Mouse (Mus musculus) CD8-positive naive resting alpha-beta T cell, adult 2 months (primary cell): ENCODE data around the gene Adamts4.

Experiments used
- DNase-seq, 2 experiments: peaks; one replicate each; pipeline ENCODE4 v3.0.0; 2022; ENCODE audit warnings: low read depth in 2 of 2, low spot score in 2 of 2

Gene Adamts4

DNA sequence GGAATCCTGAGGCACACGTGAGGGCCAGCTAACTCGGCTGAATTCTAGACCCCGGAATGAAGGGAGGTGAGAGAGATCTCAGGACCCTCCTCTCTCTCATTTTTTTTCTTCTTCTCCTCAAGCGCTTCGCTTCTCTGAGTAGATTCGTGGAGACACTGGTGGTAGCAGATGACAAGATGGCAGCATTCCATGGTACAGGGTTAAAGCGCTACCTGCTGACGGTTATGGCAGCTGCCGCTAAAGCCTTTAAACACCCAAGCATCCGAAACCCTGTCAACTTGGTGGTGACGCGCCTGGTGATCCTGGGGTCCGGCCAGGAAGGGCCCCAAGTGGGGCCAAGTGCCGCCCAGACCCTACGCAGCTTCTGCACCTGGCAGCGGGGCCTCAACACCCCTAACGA lies 2.2 kb downstream of the Adamts4 start:
- DNase-seq = no peak

DNA sequence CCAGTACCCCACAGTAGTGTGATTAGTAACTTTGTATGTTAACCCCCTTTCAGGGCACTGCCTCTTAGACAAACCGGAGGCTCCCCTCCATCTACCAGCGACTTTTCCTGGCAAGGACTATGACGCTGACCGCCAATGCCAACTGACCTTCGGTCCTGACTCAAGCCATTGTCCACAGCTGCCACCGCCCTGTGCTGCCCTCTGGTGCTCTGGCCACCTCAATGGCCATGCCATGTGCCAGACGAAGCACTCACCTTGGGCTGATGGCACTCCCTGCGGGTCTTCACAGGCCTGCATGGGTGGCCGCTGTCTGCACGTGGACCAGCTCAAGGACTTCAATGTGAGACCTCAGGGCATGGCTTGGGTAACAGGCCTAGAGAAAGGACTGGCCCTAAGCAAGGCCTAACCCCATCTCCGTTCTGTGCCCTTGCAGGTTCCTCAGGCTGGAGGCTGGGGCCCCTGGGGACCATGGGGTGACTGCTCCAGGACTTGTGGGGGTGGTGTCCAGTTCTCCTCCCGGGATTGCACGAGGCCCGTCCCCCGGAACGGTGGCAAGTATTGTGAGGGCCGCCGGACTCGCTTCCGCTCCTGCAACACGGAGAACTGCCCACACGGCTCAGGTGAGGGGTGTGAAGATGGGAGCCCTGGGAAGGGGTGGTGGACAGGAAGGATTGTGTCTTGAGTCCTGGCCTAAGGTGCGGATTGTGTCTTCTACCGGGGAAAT lies 6.0 kb downstream of the Adamts4 start:
- no peak for DNase-seq

DNA sequence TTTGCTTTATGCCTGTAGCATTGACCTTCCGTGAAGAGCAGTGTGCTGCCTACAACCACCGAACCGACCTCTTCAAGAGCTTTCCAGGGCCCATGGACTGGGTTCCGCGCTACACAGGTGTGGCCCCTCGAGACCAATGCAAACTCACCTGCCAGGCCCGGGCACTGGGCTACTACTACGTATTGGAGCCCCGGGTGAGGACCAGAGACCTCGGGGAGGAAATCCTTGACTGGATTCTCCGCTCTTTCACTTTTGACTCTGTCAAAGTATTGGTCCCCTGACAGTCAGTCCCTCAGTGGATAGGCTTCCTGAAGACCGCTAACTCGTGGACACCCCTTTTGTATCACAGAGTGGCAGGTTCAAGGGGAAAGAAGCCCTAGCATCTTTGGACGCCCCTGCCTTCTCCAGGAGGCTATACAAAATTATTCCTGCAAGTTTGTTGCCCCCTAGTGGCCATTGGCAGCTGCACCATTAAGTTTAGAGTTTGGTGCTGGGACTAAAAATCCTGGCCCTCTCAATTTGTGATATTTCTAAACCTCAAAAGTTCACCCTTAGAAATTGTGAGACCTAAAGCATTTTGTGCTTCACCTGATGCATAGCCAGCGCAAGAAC lies 6.8 kb downstream of the Adamts4 start:
- peak; percentile 41 to 66 for DNase-seq

DNA sequence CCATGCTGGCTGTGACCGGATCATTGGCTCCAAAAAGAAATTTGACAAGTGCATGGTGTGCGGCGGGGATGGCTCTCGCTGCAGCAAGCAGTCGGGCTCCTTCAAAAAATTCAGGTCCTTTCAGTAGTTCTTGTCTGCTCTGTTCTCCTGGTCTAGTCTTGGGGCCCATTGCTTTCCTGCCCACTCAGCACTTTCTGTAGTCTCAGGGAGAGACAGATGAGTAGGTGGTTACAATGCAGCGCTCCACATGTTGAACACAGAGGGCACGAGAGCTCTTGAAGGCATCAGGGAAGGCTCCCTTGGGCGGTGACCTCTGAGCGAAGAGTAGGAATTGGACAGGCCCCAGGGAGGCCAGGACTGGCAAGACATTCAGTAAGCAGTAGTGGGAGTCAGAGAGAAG lies 7.6 kb downstream of the Adamts4 start:
- DNase-seq = no peak

DNA sequence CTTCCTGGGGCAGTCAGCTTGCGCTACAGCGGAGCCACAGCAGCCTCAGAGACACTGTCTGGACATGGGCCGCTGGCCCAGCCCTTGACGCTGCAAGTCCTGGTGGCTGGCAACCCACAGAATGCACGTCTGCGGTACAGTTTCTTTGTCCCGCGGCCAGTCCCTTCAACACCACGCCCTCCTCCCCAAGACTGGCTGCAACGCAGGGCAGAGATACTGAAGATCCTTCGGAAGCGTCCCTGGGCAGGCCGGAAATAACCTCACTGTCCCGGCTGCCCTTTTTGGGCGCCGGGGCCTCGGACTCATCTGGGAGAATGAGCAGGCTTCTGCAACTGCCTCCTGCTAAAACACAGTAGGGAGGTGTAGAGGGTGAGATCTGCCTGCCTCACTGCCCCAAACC lies 8.7 kb downstream of the Adamts4 start:
- DNase-seq = no peak

DNA sequence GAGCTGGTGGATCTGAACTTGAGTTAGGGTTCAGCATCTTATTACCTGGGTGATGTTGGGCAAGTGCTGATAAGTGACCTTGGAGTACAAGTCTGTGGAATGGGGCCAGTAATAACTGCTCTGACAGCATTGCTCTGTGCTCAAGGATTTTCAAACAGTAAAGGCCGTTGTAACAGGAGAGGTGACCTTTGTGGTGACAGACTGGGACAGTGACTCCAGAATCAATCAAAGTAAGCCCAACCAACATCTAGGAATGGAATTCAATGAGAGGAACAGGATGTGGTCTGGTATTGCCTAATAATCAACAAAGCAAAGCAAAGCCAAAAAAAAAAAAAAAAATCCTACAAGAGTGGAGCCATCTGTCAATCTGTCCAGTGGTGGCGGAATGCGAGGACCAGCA lies 10.1 kb downstream of the Adamts4 start:
- no peak for DNase-seq

DNA sequence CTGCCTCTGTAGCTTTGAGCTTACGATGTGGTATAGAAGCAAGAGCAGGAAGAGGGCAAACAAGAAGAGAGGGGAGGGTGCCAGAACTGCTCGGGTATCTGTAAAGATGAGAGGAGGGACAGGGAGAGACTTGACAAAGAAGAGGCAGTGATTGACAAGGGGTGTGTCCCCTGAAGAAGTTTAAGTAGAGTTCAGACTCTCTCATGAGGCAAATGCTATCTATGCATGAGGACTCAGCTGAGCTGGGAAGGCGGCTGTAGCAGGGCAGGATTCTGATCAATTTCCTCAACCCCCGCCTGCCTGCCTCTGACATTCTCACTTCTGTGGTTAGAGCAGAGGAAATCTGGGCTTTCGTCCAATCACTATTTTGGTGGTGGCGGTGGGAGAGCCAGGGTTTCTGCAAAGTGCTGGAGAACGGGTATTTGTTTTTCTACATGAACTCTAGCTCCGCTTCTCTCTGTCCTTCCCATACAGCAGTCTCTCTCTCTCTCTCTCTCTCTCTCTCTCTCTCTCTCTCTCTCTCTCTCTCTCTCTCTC lies 12.4 kb downstream of the Adamts4 start:
- DNase-seq = peak in 1 of 2 experiments; percentile 35

DNA sequence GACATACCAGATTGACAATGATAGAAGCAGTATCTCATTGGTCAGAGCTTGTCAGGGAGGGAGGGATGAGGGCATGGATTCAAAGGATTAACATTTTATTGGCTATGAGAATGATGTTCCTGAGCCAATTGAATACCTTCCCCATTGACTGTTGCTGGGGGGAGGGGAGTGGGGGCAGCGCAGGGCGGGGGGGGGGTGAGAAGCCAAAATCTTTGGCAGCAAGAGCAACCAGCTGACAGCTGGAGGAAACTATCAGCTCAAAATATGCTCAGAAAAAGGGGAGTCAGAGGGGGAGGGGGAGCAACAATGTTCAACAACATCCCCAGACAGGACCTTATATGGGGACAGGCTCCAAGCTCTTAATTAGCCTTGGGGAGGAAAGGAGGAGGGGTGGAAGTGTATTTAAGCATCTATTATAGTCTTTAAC lies 13.0 kb downstream of the Adamts4 start:
- DNase-seq = no peak

DNA sequence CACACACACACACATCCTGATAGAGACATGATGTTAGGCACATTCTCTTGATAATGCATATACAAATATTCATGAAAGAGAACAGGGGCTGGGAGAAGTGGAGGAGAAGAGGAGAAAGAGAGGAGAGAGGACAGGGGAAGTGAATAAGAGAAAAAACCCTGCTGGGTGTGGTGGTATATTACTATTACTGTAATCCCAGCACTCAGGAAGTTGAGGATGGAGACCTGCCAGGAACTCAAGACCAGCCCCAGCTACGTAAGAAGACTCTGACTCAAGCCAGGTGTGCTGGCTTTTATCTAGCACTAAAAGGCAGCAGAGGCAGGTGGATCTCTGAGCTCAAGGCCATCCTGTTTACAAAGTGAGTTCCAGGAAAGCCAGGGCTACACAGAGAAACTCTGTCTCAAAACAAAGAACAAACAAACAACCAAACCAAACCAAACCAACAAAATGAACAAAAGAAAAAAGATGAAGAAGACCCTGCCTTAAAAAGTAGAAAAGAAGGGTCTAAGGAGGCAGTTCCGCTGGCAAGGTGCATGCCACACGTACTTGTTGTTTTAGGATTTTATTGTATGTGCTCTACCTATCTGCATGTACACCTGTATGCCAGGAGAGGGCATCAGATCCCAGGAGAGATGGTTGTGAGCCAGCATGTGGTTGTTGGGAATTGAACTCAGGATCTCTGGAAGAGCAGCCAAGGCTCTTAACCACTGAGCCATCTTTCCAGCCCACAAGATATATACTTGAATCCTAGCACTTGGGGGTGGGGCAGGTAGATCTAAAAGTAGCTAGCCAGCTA lies 13.6 kb downstream of the Adamts4 start:
- DNase-seq = no peak

DNA sequence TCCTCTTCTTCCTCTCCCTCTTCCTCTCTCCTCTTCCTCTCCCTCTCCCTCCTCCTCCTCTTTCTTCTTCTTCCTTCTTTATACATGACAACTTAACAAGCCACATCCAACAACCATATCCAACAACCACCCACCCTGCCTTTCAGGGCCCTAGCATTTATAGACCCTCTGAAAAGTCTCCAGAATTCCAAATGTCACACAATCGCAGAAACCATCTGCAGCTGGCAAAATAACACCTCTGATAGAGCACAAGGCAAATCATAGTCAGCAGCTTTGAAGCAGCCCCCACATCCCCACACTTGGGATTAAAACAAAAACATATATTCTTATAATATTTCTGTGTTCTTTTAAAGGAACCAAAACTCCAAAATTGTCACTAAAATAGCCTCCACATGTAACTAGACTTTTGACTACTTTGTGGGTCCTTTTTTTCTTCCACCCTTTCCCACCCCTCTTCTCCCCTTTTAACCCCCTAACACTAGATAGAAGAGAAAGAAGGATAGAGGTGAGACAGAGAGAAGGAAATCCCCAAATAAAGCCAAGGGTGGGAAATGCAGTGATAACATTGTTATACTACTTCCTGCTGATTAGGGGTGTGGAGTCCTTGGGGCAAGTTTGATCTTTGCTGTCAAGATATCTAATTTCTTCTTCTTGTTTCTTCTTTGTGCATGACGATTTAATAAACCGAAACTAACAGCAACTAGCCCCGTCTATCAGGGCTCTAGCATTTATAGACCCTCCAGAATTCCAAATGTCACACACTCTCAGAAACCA lies 15.9 kb downstream of the Adamts4 start:
- no peak for DNase-seq

DNA sequence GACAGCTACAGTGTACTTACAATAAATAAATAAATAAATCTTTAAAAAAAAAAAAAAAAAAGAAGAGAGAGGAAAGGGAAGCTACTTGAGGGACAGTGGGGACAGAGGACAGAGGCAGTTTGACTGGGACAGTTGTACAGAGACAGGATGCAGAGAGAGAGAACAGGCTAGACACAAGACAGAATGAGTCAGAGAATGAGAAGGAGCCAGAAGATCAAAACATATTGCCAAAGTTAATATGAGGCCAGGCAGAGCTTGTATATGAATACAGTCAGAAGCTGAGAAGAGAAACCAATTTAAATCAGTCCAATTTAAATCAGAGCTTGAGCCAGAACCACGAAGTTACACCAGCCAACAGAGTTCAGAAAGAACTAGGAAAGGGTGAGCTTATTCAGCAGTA lies 18.1 kb downstream of the Adamts4 start:
- DNase-seq = no peak

DNA sequence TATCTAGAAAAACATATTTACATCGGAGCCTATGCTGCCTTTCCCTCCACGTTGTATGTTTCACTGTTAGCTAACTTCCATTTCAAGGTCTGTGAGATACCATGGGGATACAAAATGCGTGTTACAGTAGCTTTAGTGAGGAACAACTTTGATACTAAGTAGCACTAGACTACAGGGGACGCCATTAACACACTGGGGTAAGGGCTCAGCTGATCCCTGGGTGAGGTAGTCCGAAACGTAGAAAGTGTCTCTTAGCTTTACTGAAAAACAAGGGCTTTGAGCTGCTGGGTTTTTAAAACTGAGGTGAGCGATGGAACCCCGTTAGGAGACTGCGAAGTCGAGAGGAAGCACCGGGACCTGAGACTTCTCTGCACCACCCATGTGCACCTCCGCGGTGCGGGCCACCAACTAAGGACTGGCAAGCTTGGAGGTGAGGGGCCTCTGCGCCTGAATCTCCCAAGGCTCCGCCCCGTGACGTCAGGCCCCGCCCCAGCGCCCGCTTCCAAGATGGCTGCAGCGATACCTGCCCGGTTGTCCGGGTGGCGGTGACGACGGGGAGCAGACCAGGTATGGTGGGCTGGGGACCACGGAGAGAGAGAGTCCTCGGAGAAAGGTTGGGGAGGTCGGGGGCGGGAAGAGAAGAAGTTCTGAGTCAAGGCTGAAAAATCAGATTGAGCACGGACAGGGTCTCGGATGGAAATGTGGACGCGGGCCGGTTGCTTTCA lies 19.8 kb downstream of the Adamts4 start, which contains the start of gene B4galt3:
TSS of gene B4galt3 (plus strand) at position 481 of the 725 bp plus-strand sequence.
- DNase-seq = peak; percentile 91 to 96

DNA sequence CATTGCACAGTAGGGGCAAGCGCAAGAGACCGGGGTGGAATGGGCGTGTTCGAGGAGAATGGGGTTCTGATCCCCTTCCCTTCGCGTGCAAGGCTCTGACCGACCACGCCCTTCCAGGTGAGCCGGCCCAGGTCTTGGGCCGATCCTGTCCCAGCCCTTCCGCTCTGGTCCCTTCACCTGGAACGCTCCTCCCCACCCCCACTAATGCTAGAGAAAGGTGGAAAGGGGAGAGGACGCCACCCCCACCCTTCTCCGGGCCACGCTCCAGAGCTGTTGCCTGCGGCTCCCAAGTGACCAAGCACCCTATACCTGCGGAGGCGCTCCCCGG lies 20.3 kb downstream of the Adamts4 start:
- no peak for DNase-seq

DNA sequence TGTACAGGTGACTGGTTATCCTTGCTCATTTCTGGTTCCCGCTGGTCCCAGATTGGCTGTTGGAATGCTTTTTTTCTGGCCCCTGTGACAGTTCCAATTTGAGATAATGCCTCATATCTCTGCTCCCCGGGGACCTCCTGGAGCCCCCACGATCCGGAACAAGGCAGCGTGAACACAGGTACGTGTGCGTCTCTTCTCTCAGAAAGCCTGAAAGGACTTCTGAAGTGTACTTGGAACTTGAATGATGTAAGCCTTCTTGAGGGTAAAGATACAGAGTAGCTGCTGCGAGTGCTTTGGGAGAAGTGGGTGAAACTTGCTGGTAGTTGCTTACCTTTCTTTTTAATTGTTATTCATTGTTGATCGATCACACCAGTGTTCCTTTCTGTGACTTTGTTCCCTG lies 21.0 kb downstream of the Adamts4 start:
- no peak for DNase-seq

DNA sequence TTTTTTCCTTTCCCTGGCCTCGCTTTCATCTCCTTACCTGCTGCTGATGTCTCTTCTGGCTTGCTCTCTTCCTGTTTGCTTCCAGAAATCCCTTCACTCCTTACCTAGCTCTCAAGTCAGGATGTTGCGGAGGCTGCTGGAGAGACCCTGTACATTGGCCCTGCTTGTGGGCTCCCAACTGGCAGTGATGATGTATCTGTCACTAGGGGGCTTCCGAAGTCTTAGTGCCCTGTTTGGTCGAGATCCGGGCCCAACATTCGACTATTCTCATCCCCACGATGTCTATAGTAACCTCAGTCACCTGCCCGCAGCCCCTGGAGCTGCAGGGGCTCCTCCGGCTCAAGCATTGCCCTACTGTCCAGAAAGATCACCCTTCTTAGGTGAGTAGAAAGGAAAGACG lies 21.4 kb downstream of the Adamts4 start:
- DNase-seq = no peak

DNA sequence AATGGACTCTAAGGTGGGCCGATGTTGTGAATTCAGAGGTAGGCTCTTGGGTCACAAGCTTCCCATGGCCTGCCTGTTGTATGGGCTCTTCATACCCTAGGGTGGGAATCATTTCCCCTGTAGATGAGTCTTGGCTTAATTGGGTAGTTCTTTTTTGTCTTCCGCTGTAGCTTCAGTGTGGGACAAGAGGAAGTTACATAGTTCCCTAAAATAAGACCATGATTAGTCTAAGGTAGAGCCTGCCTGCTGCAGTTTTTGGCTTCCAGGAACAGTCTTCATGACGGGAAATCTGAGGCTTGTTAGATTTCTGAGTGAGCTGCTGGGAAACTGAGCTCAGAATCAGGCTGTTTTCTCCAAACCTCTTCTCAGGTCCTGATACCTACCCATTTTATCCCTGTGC lies 21.9 kb downstream of the Adamts4 start:
- DNase-seq = no peak

DNA sequence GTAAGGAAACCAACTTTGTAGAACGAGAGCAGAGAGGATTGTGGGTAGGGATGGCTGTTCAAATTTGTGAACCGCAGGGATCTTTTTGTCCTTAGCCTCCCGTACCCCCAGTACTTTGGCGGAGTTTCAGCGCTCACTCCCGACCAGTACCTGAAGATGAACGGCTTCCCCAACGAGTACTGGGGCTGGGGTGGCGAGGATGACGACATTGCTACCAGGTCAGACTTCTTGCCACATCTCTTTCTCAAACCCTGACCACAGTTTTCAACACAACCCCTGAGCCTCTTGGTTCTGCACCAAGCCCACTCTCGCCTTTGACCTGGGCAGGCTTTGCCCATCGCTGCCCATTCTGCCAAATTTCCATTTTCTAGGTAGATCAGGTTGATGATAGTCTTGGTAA lies 23.9 kb downstream of the Adamts4 start:
- no peak for DNase-seq

DNA sequence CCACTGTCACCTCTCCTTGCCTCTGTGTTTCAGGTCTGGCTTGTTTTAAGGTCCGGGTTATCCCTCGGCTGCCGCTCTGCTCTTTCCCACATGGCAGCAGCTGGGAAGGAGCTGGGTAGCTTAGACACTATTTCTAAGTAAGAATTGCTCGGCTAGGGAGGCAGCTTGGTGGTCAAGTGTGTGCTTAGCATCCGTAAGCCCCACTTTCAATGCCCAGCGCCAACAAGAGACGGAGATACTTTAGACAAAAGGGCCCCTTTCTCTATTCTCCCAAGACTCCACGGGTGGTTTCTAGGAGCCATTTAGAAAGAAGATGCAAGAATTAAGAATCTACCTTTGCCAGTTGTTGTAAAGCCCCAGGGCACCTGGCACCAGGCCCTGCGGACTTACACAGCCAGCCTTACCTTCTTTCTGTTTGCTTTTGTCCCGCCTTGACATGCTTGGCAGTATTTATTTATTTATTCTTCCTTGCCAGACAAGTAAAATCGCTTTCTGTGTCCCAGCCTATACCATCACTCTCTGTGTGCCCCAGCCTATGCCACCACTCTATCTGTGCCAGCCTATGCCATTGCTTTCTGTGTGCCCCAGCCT lies 25.0 kb downstream of the Adamts4 start:
- DNase-seq = no peak

DNA sequence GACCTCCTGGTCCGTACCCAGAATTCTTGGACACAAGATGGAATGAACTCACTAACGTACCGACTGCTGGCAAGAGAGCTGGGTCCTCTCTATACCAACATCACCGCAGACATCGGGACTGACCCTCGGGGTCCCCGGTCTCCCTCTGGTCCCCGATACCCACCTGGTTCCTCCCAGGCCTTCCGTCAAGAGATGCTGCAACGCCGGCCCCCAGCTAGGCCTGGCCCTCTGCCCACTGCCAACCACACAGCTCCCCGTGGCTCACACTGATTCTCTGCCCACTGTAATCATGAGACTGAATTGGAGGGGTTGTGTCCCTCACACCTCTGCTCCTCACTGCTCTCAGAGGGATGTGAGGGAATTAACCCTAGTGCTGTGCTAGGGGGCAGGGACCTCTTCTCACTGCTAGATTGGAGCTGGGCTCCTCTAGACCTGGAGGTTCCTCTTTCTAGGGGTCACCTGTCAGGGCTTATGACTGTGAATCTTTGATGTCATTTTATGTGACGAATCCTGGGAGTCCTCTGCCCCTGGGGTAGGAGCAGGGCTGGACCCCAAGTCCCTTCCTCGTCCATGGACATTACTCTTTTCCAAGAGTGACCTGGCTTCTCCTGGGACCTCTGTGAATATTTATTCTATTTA lies 26.0 kb downstream of the Adamts4 start:
- no peak for DNase-seq

DNA sequence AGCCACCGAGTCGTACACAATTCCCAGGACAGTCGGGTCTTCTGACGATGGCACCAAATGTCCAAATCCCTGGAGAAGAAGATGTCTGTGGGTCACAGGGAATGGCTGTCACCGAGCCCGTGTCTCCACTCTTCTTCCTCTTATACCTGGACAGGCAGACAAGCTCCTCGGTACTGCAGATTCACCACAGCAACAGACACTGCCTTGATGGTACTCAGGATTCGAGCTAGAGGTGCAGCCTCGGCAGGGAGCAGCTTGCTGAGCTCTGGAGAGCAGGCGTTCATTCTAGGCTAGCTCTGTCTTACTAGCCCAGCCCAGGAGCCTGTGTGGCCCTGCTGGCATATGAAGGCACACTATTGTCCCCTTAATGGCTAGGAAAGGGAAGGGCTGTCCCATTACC lies 27.5 kb downstream of the Adamts4 start:
- no peak for DNase-seq
